Mouse (Mus musculus) brain, embryonic 14.5 days (tissue): ENCODE measurements around the gene Fahd1.

ENCODE experiments used
- CTCF ChIP-seq: fragments of 200-500 bp; IDR thresholded peaks from 2 replicates; pipeline ENCODE4 v1.5.1; 2012; ENCODE audit warnings: inconsistent platforms, mild to moderate bottlenecking, moderate library complexity, borderline replicate concordance; ENCODE audit not compliant: insufficient read depth, insufficient read length; ENCODE audit errors: extremely low read depth
- POLR2A ChIP-seq: fragments of 200-500 bp; IDR thresholded peaks from 2 replicates; pipeline ENCODE4 v1.6.1; 2012; ENCODE audit warnings: mild to moderate bottlenecking, inconsistent platforms, borderline replicate concordance; ENCODE audit not compliant: poor library complexity, insufficient read depth, insufficient read length, severe bottlenecking; ENCODE audit errors: extremely low read depth

DNA sequence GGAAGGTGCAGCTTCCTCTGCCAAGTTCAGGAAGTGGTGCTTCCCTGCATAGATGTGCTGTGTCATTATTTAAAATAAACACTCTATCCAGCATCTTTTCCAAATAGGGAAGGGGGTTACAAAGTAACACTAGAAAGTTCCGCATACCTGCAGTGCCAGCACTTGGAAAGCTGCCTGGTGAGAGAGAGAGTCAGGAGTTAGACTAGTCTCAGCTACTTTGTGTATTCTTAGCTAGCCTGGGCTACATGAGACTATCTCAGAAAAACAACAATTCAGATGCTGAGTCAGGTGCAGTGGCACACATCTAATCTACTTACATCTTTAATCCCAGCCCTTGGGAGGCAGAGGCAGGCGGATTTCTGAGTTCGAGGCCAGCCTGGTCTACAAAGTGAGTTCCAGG, 11.6 kb upstream of the Fahd1 start:
- TF ChIP-seq CTCF (no peak), POLR2A (no peak)
